Mouse (Mus musculus): ENCODE measurements at regions not wholly inside any gene's neighbourhood (a gene's known extent, or its start where the extent isn't known, plus 50 kb on each side); places are given as distances from the start of the nearest gene placed in this dataset.
"Not testable (repeated sequence)": the region's sequence is repeated elsewhere in the genome, so short reads cannot be mapped to it uniquely, and the experiment has no call there.

DNA sequence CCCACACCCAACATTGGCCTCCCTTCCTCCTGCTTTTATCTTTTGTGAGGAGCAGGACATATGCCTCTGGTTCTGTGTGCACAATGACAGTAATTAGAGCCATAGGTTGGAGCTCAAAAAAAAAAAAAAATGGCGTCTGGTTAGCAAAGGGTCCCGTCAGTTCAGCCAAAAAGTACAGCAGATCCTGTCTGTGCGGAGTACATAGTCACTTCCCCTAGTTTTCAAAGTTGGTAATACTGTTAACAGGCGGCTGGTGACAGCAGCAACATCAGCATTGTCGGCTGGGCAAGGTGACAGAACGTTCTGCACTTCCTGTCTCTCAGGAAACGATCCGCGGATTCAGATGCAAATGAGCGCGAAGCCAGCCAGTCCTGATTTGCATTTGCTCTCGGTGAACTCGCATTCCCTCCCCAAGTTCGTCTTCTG is 642.4 kb upstream of the Gm19410 start:
- peak; percentile 7 for DNase-seq (ENCODE audit: low read depth)

DNA sequence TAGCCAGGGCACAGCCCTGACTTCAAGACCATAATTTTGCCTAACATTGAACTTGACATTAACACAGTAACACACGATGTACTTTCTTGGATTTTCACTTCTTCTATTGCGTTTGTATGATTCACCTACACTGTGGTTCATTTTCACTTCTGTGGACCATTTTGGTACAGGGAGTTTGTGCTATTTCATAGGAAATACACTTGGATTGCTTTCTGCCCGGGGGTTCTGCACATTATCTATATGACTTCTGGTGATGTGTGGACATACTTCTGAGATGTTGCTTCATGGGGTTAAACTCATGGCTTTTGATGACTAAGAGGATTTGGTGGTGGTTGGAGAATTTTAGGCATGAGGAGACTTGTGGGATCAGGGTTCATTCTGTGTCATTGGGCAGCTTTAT is 640.4 kb upstream of the Gm19410 start:
- DNase-seq (ENCODE audit: low read depth): no peak

DNA sequence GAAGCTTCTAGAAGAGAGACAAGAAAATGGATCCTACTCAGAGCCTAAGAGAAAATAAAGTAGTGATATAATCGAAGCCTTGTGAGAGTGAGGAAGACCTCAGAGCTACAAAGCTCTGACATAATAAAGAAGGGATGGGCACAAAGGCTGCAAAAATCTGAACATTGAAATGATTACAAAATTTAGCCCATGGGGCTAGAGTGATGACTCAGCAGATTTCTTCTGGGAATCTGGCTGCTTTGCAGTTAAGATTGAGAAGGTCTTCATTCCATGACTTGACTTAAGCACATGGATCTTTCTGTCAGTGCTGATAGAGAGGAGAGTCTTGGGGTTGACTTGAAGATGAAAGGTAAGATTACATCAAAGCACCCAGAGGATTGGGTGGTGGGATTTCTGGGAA is 633.3 kb upstream of the Gm19410 start:
- no peak for DNase-seq (ENCODE audit: low read depth)

DNA sequence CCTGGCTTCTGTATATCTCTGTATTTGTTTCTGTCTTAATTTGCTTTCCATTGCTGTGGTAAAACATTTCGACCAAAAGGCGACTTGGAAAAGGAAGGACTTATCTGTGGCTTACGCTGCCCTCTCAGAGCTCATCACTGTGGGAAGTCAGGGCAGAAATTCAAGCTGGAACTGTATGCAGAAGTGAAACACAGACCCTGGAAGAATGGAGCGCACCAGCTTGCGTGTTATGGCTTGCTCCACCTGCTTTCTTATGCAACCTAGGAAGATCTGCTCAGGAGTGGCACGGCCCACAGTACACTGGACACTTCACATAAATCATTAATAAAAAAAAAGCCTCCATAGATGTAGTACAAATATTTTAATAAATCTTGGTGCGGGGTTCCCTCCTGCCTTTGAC is 630.0 kb upstream of the Gm19410 start:
- DNase-seq (ENCODE audit: low read depth): peak; percentile 6

DNA sequence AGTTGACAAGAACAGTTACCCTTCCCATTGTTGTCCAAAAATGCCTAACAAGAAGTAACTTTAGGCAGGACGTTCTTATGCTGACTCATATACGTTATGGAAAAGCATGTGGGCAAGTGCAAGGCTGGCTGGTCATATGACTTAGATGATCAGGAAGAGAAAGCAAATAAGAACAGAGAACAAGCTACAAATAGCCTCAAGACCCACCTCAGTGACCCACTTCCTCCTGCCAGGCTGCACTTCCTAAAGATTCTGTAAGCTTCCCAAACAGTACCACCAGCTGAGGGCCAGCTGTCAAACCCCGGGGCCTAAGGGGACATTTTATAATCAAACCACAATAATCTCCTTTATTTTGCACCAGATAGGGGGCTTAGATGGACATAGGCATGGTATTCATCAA is 628.9 kb upstream of the Gm19410 start:
- DNase-seq (ENCODE audit: low read depth): no peak

DNA sequence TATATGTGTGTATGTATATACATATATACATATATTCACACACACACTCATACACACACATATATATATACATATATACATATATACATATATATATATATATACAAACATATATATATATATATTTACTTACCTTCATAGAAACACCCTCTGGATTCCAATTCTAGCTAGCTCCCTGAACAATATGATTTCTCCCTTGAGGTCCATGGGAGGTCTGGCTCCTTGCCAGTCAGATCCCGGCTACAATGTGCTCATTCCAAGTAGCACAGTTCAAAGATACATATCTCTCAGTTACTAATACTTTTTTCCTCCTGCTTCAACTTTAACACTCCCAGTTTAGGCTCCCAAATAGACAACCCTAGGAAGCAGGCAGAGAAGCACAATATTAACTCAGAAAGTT is 624.8 kb upstream of the Gm19410 start:
- DNase-seq (ENCODE audit: low read depth): no peak

DNA sequence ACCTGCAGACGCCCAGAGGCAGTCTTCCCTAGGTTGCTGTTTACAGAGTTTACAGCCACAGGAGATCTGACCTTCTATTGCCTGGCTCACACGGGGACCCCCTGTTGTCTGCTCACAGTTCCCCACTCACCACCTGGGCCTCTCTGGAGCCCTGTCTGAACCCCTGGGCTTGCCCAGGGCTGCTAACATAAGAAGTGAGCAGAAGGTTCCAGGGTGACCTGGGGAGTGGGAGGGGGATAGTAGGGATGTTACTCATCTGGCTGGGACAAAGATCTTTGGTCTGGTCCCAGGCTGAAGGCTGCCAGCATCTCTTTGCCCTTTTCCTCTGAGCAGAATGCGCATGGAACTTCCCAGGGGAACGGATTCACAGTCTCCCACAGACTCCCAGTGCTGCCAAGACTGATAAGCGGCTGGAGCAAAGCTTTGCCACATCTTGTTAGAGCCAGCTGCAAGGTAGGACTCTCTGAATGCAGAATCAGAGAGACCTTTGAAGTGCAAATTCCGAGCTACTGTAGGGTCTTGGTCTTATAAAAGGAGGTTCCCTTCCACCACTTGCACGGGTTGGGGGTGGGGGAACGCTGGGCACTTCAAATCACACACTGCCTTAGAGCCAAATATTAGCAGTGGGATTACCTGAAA is 622.5 kb upstream of the Gm19410 start:
- no peak for DNase-seq (ENCODE audit: low read depth)

DNA sequence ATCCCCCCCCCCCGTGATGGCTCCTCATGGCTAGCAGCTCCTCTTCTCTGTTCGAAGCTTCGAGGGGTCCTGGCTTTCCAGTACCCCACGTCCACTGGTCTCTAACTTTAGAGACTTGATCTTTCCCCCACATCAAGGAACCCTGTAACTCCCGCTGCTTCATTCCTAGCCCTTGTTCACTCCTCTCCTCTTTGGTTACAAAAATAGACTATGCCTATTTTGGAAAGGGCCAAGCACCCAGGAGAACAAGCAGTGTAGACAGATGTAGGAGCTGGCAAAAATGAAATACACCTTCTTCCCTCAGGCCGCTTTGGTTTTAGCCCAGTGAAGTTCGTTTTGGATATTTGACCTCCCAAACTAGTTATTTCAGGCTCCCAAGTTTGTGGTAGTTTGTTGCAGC is 621.9 kb upstream of the Gm19410 start:
- no peak for DNase-seq (ENCODE audit: low read depth)

DNA sequence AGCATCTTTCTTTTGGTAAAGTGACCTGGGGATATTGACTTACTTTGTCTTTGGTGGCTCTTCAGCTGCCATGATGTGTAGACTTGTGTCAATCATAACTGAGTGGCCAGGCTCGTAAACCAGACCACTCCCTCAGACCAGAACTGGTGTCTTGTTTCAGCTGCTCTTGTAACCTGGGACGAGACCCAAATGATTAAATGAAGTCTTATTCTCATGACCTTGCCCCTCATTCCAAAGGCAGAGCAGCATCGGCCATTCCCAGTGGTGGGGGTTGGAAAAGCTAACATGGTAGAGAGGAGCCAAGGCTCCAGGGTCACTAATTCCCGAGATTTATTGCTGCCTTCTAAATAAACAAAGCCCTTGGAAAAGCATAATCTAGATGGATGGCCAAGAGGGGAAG is 621.2 kb upstream of the Gm19410 start:
- no peak for DNase-seq (ENCODE audit: low read depth)

DNA sequence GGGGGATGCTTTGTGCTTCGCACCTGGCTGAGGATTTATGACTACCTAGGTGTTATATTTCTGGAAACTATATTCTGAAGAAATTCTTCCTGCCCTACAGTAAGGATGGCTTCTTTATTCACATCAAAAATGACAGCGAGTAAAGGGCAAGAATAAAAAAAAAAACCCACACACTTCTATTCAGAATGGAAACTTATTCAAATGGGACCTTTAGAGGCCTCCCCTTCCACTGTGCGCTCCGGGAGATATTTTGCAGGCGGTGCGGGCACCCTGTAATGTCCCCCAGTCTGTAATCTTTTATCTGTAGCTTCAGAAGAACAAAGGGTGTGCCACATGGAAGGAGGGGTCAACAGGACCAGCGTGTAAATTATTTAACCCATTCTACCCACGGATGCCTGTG is 618.1 kb upstream of the Gm19410 start:
- no peak for DNase-seq (ENCODE audit: low read depth)

DNA sequence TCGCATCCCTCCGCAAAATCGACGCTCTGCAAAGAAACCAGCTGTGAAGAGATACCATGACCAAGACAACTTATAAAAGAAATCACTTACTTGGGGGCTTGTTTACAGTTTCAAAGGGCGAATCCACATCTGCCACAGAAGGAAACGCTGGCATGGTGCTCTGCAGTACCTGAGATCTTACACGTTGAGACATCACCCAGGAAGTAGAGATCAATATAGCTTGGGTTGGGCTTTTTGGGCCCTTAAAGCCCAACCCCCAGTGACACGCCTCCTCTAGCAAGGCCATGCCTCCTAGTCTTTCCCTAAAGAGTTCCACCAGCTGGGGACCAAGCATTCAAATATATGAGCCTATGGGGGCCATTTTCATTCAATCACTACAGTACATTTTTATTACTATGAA is 617.6 kb upstream of the Gm19410 start:
- DNase-seq (ENCODE audit: low read depth): no peak

DNA sequence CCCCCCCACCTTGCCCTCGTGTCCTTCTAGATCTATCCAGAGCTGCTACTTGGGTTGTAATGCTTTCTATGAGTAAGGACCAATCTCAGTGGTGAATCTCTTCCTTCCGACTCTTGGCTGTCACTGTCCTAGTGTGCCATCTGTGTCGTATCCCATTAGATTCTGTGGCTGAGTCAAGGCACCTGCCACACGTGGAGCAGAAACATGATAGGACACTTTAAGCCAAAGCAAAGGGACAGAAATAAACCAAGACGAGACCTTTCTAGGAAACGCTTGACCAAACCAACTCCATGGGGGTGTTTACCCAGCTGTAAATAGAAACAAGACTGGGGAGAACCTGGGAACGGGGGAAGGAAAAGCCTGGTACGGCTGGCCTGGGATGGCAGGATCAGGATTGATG is 613.0 kb upstream of the Gm19410 start:
- no peak for DNase-seq (ENCODE audit: low read depth)

DNA sequence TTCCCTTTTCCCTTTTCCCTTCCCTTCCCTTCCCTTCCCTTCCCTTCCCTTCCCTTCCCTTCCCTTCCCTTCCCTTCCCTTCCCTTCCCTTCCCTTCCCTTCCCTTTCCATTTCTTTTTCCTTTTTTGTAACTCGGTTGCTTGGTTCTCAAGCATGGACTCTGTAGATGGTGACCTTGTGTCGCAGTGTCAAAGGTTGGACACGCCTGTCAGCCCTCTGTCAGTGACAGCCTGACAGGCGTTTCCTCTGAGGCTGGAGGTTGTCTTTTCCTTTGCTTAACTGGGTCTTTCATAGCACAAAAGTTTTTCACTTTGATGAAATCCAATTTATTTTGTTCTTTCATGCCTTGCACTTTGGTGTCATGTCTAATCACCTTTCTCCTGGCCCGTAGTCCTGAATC is 609.3 kb upstream of the Gm19410 start:
- DNase-seq (ENCODE audit: low read depth): no peak

DNA sequence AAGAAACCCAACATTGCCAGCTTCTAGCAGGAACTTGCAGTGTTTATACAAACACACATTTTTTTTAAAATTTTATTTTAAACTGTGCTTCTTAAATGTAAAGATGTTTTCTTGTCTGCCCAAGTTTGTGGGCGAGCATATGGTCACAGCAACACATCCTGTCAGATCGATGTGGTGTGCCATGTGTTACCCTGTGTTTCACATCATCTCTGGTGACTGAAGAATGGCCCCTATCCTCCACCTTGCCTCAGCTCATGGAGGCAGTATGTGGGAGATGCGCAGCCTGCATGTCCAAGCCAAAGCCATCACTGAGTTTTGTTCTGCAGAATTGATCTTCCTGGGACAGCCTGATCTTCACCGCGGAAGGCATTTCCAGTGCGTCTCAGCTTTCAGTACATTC is 607.9 kb upstream of the Gm19410 start:
- DNase-seq (ENCODE audit: low read depth): no peak

DNA sequence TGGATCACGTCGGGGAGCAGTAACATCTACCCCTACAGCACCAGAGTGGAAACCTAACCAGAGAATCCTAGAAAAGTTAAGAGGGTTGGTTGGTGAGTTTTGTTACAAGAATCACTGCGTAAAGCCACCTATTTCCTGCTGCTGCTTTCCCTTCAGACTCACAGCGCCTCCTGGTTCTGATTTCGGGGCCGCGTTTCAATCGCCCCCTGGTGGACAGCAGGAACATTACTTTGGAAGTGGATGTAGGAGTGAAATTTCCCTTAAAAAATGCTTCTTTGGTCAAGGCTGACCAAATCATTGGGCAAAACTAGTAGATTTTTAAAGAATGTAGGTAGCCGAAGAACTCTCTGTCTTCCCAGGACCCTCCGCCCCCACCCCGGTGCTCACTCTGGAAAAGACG is 606.3 kb upstream of the Gm19410 start:
- DNase-seq (ENCODE audit: low read depth): peak; percentile 36

DNA sequence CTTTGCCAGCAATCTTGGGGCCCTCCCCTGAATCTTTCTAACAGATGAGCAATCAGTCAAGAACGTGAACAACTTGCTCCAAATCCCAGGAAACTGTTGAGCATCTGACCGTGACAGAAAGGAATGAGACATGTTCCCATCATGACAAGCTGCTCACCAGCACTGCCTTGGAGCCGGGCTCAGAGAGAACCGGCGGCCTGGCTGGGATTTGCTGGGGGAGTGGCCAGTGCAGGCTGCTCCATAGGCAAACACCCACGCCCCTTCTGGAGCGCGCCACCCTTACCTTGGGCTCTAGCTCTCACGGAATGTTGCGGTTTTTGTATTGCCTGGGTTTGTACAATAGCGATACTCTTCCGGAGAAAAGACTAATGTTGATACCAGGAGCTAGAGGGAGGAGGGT is 605.4 kb upstream of the Gm19410 start:
- no peak for DNase-seq (ENCODE audit: low read depth)

DNA sequence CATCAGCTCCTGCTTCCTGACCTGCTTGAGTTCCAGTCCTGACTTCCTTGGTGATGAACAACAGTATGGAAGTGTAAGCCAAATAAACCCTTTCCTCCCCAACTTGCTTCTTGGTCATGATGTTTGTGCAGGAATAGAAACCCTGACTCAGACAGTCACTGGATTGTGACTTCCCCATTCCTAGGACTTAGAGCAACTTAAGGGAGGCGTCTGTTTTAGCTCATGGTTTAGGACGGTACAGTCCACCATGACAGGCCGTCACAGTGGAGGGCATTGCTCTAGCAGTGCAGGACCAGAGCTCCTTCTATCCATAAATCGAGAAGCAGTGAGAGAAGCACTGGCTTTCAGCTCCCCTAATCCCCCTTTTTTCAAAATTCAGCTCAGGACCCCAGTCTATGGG is 603.4 kb upstream of the Gm19410 start:
- not testable (repeated sequence) for DNase-seq (ENCODE audit: low read depth)

DNA sequence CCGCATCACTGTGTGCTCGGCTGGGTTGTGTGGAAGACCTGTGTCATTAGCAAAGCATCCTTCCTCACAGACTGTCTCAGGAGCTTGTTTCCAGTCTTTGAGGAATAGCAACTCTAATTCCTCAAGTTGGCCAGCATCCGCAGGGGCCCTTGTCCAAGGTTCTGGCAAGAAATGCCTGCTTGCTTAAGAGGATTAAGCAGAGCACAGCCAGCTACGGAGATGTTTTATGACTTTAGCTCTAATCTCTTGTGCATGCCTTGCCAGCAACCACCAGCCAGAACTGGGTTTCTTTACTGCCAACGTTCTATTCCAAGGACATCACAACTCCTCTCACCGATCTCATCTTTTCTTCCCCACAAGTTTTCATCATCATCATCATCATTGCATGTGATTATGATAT is 599.0 kb upstream of the Gm19410 start:
- DNase-seq (ENCODE audit: low read depth): no peak

DNA sequence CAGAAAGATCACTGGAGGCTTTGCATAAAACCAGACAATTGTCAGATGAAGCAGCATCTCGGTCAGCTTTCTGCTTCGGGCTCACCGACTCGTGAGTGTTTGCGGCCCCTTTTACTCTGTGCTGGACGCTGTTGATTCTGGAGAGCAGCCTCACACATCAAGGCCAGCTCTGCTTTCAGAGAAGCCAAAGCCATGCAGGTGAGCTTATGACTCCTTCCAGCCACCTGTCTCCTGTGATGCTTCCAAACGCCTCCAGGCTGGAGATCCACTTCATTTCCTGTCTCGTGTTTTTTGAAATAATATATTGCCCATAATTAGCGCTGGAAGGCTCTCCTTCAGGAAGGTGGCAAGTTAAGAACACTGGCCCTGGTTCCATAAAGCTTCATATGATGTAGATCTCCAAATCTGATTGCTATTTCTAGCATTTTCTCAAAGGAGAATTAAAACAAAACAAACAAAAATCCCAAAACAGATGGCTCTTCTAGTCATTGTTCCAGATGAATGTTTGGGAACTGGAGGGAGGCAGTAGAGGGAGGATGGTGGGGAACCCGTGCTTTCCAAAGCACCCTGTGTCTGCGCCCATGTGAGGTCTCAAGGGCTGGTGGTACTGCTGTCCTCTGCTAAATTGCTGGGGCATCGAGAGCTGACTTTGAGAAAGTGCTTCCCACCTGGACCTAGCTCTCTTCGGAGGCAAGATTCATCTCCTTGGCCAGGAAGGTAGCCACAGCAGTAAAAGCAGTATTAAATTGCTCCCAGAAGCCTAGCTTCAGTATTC is 593.9 kb upstream of the Gm19410 start:
- no peak for DNase-seq (ENCODE audit: low read depth)

DNA sequence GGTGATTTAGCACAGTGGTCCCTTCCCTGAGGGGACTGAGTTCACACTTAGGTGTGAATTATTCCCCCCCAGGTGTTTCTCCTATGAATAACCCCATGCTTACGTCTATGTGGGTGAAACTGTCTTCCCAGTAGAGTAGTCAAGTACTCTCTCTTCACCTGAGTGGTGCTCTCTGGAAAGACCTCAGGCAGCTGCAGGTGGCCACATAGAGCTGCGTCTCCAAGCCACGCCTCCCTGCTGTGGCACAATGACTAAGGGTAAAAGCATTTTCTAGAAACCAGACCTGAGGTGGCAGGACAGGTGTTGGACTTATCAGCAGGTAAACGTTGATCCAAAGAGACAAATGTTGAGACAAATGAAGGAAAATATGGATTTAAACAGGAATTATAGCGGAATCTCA is 588.3 kb upstream of the Gm19410 start:
- no peak for DNase-seq (ENCODE audit: low read depth)

DNA sequence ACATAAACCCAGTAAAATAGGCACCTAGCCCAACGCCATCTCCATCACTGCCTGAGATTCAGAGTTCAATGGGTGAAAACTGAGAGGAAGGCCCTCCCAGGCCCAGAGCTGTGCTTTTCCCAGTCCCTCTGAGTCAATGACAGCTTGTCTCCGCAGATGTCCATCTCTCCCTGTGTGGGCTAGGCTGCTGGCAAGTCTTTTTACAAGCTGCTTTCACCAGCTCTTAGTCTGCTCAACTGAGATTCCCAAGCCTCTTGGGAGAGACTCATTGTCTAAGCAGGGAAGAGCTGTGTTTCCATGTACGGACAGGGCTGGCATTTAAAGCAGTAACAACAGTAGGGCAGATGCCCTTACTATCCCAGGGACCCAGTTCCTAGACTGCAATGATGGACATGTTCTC is 585.5 kb upstream of the Gm19410 start:
- DNase-seq (ENCODE audit: low read depth): no peak

DNA sequence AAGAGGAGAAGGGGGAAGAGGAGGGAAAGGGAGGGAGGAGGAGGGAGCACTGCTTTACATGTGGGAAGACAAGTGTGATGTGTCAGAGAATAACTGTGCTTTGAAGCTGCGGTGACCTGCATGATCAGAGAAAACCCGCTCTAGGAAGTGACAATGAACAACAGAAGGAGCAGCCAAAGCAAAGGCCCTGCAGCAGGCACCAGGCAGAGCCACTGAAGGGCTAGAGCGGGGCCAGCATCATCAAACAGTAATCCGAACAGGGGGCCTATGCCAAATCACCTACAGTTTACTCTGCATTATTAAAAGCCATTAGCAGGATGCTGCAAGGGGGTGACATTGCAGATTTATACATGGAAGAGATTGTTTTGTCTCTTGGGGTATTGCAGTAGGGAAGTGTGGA is 583.4 kb upstream of the Gm19410 start:
- no peak for DNase-seq (ENCODE audit: low read depth)

DNA sequence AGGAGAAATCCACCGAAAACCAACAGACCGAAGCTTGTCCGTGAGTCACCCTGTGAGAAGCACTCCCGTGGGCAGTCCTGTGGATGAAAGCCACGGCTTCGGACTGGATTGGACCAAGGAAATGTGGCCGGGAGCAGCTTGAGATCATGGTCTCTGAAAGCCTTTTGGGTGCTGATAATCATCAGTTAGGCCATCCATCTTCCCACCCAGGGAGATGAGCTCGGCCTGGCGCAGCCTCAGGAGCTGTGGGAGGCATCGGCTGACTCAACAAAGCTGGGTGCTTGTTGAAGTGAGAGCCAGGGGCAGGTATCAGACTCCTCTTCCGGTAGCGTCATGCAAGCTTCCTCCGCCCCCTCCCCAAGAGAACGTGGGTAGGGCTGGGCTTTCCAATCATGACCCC is 582.2 kb upstream of the Gm19410 start:
- no peak for DNase-seq (ENCODE audit: low read depth)

DNA sequence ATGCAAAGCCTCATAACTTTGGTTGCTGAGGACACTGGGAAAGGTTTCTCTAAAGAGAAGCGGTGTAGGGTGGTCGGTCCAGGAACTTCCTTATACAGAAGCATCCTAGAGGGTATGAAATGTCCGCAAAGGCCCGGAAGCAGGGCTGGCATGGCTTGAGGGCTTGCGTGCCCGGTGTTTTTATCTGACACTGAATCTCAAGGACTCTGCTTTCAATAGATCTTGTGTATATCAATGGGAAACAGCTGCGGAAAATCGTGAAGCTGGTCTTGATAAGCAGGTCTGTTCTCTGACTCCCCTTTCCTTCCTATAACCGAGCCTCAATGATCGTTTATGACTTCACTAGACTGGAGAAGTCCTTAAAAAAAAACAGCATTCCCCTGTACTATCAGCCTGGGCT is 580.4 kb upstream of the Gm19410 start:
- DNase-seq (ENCODE audit: low read depth): no peak

Measured in c-Kit-positive CD71-negative TER-119-negative erythroid progenitor cells, embryonic 14.5 days (primary cell).